Mouse (Mus musculus) kidney, embryonic 16.5 days (tissue): Measurements from ENCODE around the gene Krt78. TPM values are rescaled to one million over a fixed set of nuclear protein-coding genes. Genes with fewer than 3 reads are reported as not detected.
A peak's percentile ranks its signal among the peaks of the same experiment; 100 is the strongest.

ENCODE experiments used
- ATAC-seq: fragments of 200-750 bp; cut with Nextera tagmentation; 2 replicates; pipeline ENCODE4 v1.8.0; 2017; ENCODE audit warnings: moderate TSS enrichment; ENCODE audit not compliant: low FRiP score, low TSS enrichment
- H3K27ac ChIP-seq: fragments of 300-500 bp; sonication (generic); 2 replicates; pipeline ENCODE4 v1.5.1; 2014; ENCODE audit warnings: low read length
- H3K27me3 ChIP-seq: fragments of 300-500 bp; sonication (generic); 2 replicates; pipeline ENCODE4 v1.6.1; 2014; ENCODE audit warnings: low read length, control low read depth, mixed read lengths; ENCODE audit not compliant: insufficient read depth
- H3K36me3 ChIP-seq: fragments of 300-500 bp; sonication (generic); 2 replicates; pipeline ENCODE4 v1.6.1; 2014; ENCODE audit warnings: low read length, control low read depth, mixed read lengths; ENCODE audit not compliant: insufficient read depth
- H3K4me1 ChIP-seq: fragments of 300-500 bp; sonication (generic); 2 replicates; pipeline ENCODE4 v1.6.1; 2014; ENCODE audit warnings: low read length, control low read depth, mixed read lengths; ENCODE audit not compliant: insufficient read depth
- H3K4me2 ChIP-seq: fragments of 300-500 bp; sonication (generic); replicated peaks from 2 replicates; pipeline ENCODE4 v1.6.1; 2014; ENCODE audit warnings: low read depth, low read length
- H3K4me3 ChIP-seq: fragments of 300-500 bp; sonication (generic); 2 replicates; pipeline ENCODE4 v1.5.1; 2014; ENCODE audit warnings: mild to moderate bottlenecking, low read length
- H3K9ac ChIP-seq: fragments of 300-500 bp; sonication (generic); replicated peaks from 2 replicates; pipeline ENCODE4 v1.6.1; 2014; ENCODE audit warnings: low read length
- H3K9me3 ChIP-seq: fragments of 300-500 bp; sonication (generic); 2 replicates; pipeline ENCODE4 v1.6.1; 2016; ENCODE audit warnings: low read length, control low read depth
- WGBS: fragments of 180-500 bp; shearing (Covaris S2); extraction: QIAGEN DNeasy Blood & Tissue Kit; methylation state at CpG from one replicate; pipeline ENCODE4 v1.1.7; 2014; 5-methylcytosine and 5-hydroxymethylcytosine counted together
- polyA plus RNA-seq: library from polyadenylated mRNA; unstranded; fragments of >200 nt; fragmentation: Nextera tagmentation; extraction: Ambion mirVana; gene quantifications from 2 replicates; pipeline ENCODE4 v1.2.1, GENCODE M21; 2015

Gene Krt78
- polyA plus RNA-seq, 1 experiment from 2014 or later: 0.16 TPM

DNA sequence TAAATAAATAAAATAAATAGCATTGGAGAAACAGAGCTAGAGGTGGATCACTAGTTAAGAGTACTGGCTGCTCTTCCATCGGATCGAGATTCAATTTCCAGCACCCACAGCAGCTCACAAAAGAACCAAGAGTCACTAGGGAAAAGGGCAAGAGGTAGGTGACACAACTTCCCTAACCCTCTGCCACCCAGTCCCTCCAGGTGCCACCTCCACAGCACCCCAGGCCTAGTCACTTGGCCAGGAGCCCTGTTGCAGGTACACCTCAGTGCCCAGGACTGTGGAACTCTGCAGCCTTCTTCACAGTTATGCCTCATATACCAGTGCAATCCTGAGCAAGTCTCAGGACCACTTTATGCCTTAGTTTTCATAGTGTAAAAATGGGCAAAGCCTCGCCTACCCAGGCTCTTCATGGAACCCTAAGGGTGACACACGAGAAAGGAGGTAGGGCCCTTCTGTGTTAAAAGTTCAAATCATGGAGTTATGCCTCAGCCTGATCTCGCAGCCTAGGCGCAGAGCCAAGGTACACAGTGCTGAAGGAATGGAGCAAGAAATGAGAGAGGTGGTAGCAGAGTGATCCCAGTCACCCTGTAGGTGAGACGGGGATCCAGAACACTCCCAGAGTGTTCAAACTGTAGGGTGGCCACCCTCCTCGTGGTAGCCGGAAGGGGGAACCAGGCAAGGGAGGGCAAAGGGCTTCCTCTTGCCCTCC, 15.3 kb downstream of the Krt78 start:
- no peaks in the 10 kb centered on the region for H3K9me3 ChIP-seq
- no peak overlapping the region for H3K4me2 ChIP-seq
- H3K27ac ChIP-seq: no peak overlapping the region
- WGBS: 77% methylated on average over 9 of the region's 9 CpGs
- no peaks in the 10 kb centered on the region for H3K36me3 ChIP-seq
- no peak overlapping the region for H3K9ac ChIP-seq
- no peak for ATAC-seq
- H3K4me1 ChIP-seq: peaks cover 15% of the 10 kb centered on the region
- no peaks in the 10 kb centered on the region for H3K27me3 ChIP-seq
- no peak overlapping the region for H3K4me3 ChIP-seq

DNA sequence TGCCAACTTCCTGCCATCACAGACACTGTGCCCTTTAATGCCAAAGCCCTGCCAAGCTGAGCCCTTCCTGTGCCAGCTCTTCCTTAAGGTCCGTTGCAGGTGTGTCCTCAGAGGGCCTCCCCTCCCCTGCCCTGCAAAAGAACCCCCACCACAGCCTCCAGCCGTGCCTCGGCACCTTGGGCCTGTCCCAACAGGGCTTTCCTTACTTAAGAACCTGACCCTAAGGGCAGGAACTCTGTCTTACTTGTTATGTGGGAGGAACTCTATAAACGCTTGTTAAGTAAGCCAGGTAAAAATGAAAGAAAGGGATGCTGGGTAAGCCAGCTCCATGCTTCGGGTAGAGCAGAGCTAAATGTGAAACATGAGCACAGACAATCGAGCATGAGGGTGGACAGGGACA, 21.1 kb downstream of the Krt78 start:
- 42% methylated on average over 6 of the region's 6 CpGs for WGBS
- H3K4me2 ChIP-seq: no peak overlapping the region
- H3K27me3 ChIP-seq: peaks cover 11% of the 10 kb centered on the region
- H3K9me3 ChIP-seq: no peaks in the 10 kb centered on the region
- no peak overlapping the region for H3K4me3 ChIP-seq
- ATAC-seq: no peak
- H3K4me1 ChIP-seq: peaks cover 15% of the 10 kb centered on the region
- H3K9ac ChIP-seq: no peak overlapping the region
- no peaks in the 10 kb centered on the region for H3K36me3 ChIP-seq
- no peak overlapping the region for H3K27ac ChIP-seq

GRCm38 (mm10) chr15:101929666-101930065, 24.4 kb downstream of the Krt78 start:
- peak overlapping the region; percentile 58 for H3K4me2 ChIP-seq
- 3% methylated on average over 17 of the region's 17 CpGs for WGBS
- H3K27me3 ChIP-seq: peaks cover 11% of the 10 kb centered on the region
- H3K4me1 ChIP-seq: peaks cover 26% of the 10 kb centered on the region
- no peak for ATAC-seq
- no peaks in the 10 kb centered on the region for H3K36me3 ChIP-seq
- peak overlapping the region; percentile 24 for H3K4me3 ChIP-seq
- peak overlapping the region; percentile 18; the same call in 1 of the 2 replicates for H3K9ac ChIP-seq
- no peaks in the 10 kb centered on the region for H3K9me3 ChIP-seq
- H3K27ac ChIP-seq: no peak overlapping the region

DNA sequence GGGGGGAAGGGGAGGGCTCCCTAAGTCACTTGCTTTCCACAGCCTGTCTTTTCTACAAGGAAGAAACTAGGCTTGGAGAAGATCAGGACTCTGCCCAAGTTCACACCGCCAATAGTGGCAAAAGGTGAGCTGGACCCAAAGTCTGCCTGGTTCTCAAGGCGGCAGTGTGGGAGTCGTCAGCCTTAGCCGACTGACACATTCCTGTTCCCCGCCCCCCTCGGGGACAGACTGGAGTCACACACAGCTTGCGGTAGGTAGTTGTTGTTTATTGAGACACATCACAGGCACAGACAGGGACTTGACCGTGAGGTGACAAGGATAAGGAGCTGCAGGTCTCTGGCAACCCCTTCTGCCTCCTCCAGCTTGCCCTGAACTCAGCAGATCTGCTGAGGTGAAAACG, 25.0 kb downstream of the Krt78 start:
- Histone ChIP-seq H3K4me3 (no peak overlapping the region), H3K4me2 (peak overlapping the region; percentile 58), H3K9ac (0 out of 2 replicates have a peak overlapping the region, but pooled peaks have one; percentile 18), H3K36me3 (no peaks in the 10 kb centered on the region), H3K27me3 (peaks cover 11% of the 10 kb centered on the region), H3K4me1 (peaks cover 26% of the 10 kb centered on the region), H3K9me3 (no peaks in the 10 kb centered on the region), H3K27ac (no peak overlapping the region)
- 17% methylated on average over 9 of the region's 9 CpGs for WGBS
- no peak for ATAC-seq

DNA sequence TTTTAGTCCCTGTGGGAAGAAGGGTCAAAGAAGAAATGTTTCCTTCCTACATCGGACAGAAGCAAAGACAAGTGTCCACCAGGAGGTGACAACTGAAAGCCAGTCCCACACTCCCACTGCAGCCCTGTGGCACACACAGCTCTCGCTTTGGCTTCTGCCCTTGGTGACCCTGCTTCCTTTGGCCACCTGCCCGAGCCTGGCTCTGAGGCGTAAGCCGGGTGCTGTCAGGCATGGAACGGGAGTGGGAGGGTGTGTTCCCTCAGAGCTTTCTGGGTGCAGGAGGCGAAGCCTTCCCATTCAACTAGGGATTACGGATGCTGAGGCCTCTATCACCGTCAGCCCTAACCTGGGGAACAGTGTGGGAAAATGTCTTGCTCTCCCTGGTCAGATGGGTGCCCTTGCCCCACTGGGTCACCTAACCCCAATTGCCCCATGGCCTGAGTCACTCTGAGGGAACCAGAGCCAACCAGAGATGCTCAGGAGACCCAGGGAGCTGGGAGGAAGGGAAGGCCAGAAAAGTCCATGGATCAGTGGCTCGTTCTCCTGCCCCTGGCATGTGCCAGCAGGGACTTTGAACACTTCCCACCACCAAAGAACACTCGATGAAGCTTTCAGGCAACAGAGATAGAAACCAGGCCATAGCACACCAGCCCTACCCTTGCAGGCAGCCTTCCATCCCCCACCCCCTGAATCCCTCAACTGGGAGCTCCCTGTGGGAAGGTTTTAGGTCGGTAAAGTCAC, 26.6 kb downstream of the Krt78 start:
- ATAC-seq: peak; percentile 65; the same call in 1 of the 2 replicates
- H3K4me1 ChIP-seq: peaks cover 26% of the 10 kb centered on the region
- no peaks in the 10 kb centered on the region for H3K36me3 ChIP-seq
- no peak overlapping the region for H3K4me2 ChIP-seq
- WGBS: 32% methylated on average over 12 of the region's 12 CpGs
- H3K27me3 ChIP-seq: peaks cover 11% of the 10 kb centered on the region
- H3K27ac ChIP-seq: no peak overlapping the region
- H3K4me3 ChIP-seq: no peak overlapping the region
- H3K9ac ChIP-seq: no peak overlapping the region
- no peaks in the 10 kb centered on the region for H3K9me3 ChIP-seq

DNA sequence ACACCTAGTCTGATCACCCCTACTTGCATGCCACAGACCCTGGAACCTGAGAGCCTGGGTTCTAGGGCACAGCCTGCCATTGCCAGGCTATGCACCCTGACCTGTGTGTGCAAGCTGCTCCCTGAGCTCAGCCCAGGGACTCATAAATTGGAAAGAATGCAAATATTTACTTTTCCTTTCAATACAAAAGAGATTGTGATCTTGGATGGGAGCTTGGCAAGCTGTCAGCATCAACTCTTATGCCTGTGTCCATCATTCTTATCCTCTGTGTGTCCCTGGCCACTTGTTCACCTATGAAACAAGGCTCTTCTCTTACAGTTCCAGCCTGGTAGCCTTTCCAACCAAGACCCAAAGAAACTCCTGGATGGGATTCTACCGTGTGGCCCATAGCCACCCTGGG, 29.0 kb downstream of the Krt78 start:
- no peak overlapping the region for H3K4me3 ChIP-seq
- WGBS: 70% methylated on average over 1 of the region's 1 CpGs
- H3K27me3 ChIP-seq: peaks cover under 1% of the 10 kb centered on the region; the same call in 1 of the 2 replicates
- no peak overlapping the region for H3K9ac ChIP-seq
- no peaks in the 10 kb centered on the region for H3K36me3 ChIP-seq
- H3K4me1 ChIP-seq: peaks cover 22% of the 10 kb centered on the region
- H3K27ac ChIP-seq: no peak overlapping the region
- no peak for ATAC-seq
- H3K9me3 ChIP-seq: no peaks in the 10 kb centered on the region
- H3K4me2 ChIP-seq: no peak overlapping the region

DNA sequence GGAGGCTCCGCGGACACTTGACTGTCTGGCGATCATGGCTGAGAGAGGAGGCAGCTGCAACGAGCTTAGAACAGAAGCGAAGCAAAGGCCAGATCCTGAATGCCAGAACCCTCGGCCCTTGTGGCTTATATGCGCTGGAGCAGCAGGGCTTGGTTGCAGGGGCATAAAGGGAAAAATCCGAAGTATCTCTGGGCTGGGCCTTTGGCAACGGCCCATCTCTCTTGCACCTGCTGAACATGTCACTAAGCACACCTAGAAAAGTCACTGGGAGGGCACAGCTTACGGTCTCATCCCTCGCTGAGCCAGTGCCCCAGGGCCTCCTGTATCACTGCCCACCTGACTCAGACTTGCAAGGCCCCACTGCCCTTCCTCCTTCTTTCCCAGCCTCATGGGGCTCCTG, 29.5 kb downstream of the Krt78 start, which contains the start of gene Krt4:
Gene Krt4, minus strand, starts transcription at position 101 of the 400 bp plus-strand sequence.
- Histone ChIP-seq H3K4me3 (no peak within 1 kb of the TSS), H3K4me1 (peaks cover 18% of the 10 kb centered on the region), H3K9me3 (no peaks in the 10 kb centered on the region), H3K27ac (no peak within 1 kb of the TSS), H3K4me2 (no peak within 1 kb of the TSS), H3K9ac (no peak within 1 kb of the TSS), H3K36me3 (no peaks in the 10 kb centered on the region), H3K27me3 (no peaks in the 10 kb centered on the region)
- ATAC-seq: no peak
- WGBS: 75% methylated on average over 11 of the region's 11 CpGs

DNA sequence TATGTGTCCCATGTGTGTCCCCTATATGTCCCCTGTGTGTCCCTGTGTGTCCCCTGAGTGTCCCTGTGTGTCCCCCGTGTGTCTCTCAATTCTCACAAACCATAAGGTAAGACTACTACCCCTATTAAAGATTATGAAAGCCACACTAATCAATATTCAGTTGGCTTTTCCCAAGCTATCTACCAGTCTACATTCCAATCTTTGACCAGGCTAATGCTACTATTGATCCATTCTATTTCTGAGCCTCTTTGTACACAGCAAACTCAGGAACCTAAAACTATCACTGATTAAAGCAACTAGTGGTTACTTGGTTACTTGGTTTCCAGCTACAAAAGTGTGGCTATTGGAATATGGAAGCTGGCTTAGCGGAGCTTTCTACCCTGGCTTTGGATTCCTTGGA, 31.8 kb downstream of the Krt78 start:
- H3K36me3 ChIP-seq: no peaks in the 10 kb centered on the region
- H3K9me3 ChIP-seq: no peaks in the 10 kb centered on the region
- H3K9ac ChIP-seq: no peak overlapping the region
- no peak for ATAC-seq
- H3K4me1 ChIP-seq: peaks cover 7% of the 10 kb centered on the region
- no peak overlapping the region for H3K4me2 ChIP-seq
- no peaks in the 10 kb centered on the region for H3K27me3 ChIP-seq
- WGBS: 88% methylated on average over 2 of the region's 2 CpGs
- no peak overlapping the region for H3K27ac ChIP-seq
- H3K4me3 ChIP-seq: no peak overlapping the region

DNA sequence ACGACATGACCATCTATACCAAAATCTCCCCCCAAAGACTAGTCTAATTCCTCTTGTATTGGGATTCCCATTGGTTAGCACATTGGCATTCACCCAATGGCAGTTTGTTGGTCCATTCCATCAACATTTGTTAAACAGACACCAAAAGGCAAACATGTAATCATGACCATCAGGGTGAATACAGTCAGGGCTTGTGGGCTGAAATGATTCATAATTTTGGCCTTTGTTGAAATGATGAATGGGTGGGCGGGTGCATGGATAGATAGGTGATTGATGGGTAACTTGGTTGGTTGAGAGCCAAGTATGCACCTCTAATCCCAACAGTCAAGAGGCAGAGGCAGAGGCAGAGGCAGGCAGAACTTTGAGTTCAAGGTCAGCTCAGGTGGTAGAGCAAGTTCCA, 38.0 kb downstream of the Krt78 start:
- no peak overlapping the region for H3K4me2 ChIP-seq
- no peaks in the 10 kb centered on the region for H3K27me3 ChIP-seq
- no peaks in the 10 kb centered on the region for H3K36me3 ChIP-seq
- no peak for ATAC-seq
- H3K9me3 ChIP-seq: no peaks in the 10 kb centered on the region
- H3K27ac ChIP-seq: no peak overlapping the region
- H3K9ac ChIP-seq: no peak overlapping the region
- H3K4me1 ChIP-seq: 0 out of 2 replicates have a peak, but pooled peaks cover 6% of the 10 kb centered on the region
- WGBS: 78% methylated on average over 2 of the region's 2 CpGs
- H3K4me3 ChIP-seq: no peak overlapping the region

GRCm38 (mm10) chr15:101904849-101905248, 49.2 kb downstream of the Krt78 start:
- H3K4me2 ChIP-seq: no peak overlapping the region
- H3K4me1 ChIP-seq: no peaks in the 10 kb centered on the region
- 80% methylated on average over 5 of the region's 5 CpGs for WGBS
- H3K9ac ChIP-seq: no peak overlapping the region
- no peaks in the 10 kb centered on the region for H3K27me3 ChIP-seq
- H3K4me3 ChIP-seq: no peak overlapping the region
- no peak for ATAC-seq
- H3K27ac ChIP-seq: no peak overlapping the region
- H3K36me3 ChIP-seq: no peaks in the 10 kb centered on the region
- H3K9me3 ChIP-seq: no peaks in the 10 kb centered on the region
